In the genomic region with DNA sequence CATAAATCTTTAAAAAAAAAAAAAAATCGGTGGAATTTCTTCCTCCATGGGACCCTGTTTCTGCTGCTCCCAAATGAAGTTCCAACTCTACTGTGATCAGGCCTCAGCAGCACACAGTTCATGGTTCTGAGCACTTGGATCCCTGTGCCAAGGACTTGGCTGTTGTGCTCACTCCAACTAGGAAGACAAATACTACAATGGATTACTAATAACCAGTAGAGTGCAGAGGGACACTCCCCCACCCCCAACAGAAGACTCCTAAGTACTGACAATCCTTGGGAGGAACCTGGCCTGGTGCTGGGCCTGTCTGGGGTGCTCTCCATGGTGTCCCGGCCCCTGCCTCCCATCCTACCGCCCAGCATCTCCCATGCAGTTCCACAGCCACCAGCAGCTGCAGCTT, we compare ENCODE assay signal across 20 mouse cellular contexts. TPM values are rescaled to one million over a fixed set of nuclear protein-coding genes. Genes with fewer than 3 reads are reported as not detected.
DNase-seq lines count a peak whose midpoint lies in the region; ATAC-seq and TF ChIP-seq lines count a peak whose summit lies in the region.
"Had no signal": no experiment of that assay in that cellular context is flagged by ENCODE, and none has a peak within 500 bp of the region (broad histone marks: within the 10 kb centered on the region; RNA-seq: fewer than 3 reads in every experiment).

No protein-coding gene starts in this region.

- H3K4me3 ChIP-seq in kidney, adult 2 months (ENCODE audit: insufficient read depth, low read depth, low read length): no peak overlapping the region
- no peak overlapping the region for H3K4me3 ChIP-seq in kidney, embryonic 15.5 days (replicated peaks)
- no peak overlapping the region for H3K4me3 ChIP-seq in neural tube, embryonic 11.5 days (ENCODE audit: low read depth, low read length)
- H3K4me3 ChIP-seq in midbrain, embryonic 13.5 days (replicated peaks): no peak overlapping the region
- H3K4me3 ChIP-seq: erythroblast, embryonic 14.5 days; heart, embryonic 13.5 days; liver, embryonic 13.5 days had no signal

- no peak for ATAC-seq in kidney, embryonic 15.5 days (replicated peaks; ENCODE audit: low FRiP score)
- ATAC-seq in neural tube, embryonic 11.5 days (ENCODE audit: insufficient read depth, low FRiP score, low TSS enrichment): no peak
- no peak for ATAC-seq in midbrain, embryonic 13.5 days
- ATAC-seq in granulocyte monocyte progenitor cell, adult 5-6 weeks (replicated peaks; ENCODE audit: poor library complexity, severe bottlenecking): no peak
- ATAC-seq: intestine, postnatal 0 days; lung, postnatal 0 days; Patski had no signal

- H3K9ac ChIP-seq in kidney, embryonic 15.5 days: no peak overlapping the region
- H3K9ac ChIP-seq in neural tube, embryonic 11.5 days (ENCODE audit: low read length): no peak overlapping the region
- no peak overlapping the region for H3K9ac ChIP-seq in midbrain, embryonic 13.5 days (replicated peaks)
- H3K9ac ChIP-seq: heart, embryonic 13.5 days; liver, embryonic 13.5 days had no signal

- H3K27ac ChIP-seq in kidney, adult 2 months (ENCODE audit: insufficient read depth, low read depth, low read length): no peak overlapping the region
- no peak overlapping the region for H3K27ac ChIP-seq in kidney, embryonic 15.5 days
- H3K27ac ChIP-seq in neural tube, embryonic 11.5 days (ENCODE audit: low read depth, low read length): peak overlapping the region; percentile 29; the same call in 1 of the 2 replicates
- H3K27ac ChIP-seq in midbrain, embryonic 13.5 days: peak overlapping the region; percentile 75
- H3K27ac ChIP-seq: heart, embryonic 13.5 days; liver, embryonic 13.5 days; stomach, postnatal 0 days had no signal

- no peaks in the 10 kb centered on the region for H3K36me3 ChIP-seq in kidney, adult 2 months (ENCODE audit: control insufficient read depth, insufficient read depth, low read length)
- H3K36me3 ChIP-seq in kidney, embryonic 15.5 days: peaks cover 55% of the 10 kb centered on the region
- H3K36me3 ChIP-seq in neural tube, embryonic 11.5 days (ENCODE audit: control insufficient read depth, insufficient read depth, low read length): no peaks in the 10 kb centered on the region
- peaks cover 2% of the 10 kb centered on the region; the same call in 1 of the 2 replicates for H3K36me3 ChIP-seq in midbrain, embryonic 13.5 days

- H3K4me1 ChIP-seq in kidney, adult 2 months (ENCODE audit: control insufficient read depth, insufficient read depth, low read length): no peaks in the 10 kb centered on the region
- H3K4me1 ChIP-seq in kidney, embryonic 15.5 days: peaks cover 9% of the 10 kb centered on the region; the same call in 1 of the 2 replicates
- 0 out of 2 replicates have a peak, but pooled peaks cover 3% of the 10 kb centered on the region for H3K4me1 ChIP-seq in neural tube, embryonic 11.5 days (ENCODE audit: control insufficient read depth, insufficient read depth, low read length)
- H3K4me1 ChIP-seq in midbrain, embryonic 13.5 days (replicated peaks): peaks cover 56% of the 10 kb centered on the region

- WGBS in kidney, adult 2 months: 77% methylated on average over 3 of the region's 3 CpGs
- WGBS in kidney, embryonic 15.5 days: 84% methylated on average over 3 of the region's 3 CpGs
- WGBS in neural tube, embryonic 11.5 days: 86% methylated on average over 3 of the region's 3 CpGs
- 81% methylated on average over 3 of the region's 3 CpGs for WGBS in midbrain, embryonic 13.5 days

- peak; percentile 70 for DNase-seq in kidney, adult 2 months
- no peak for DNase-seq in neural tube, embryonic 11.5 days (ENCODE audit: low spot score)
- DNase-seq in neural tube, embryonic 10.5 days (ENCODE audit: extremely low spot score, low spot score): no peak
- no peak for DNase-seq in testis, postnatal 14 days (ENCODE audit: low spot score)
- DNase-seq in thymus, postnatal 0 days (ENCODE audit: low spot score): no peak
- DNase-seq: adrenal gland, postnatal 25 days; cerebellum, adult 18-20 months; heart, postnatal 4 days; liver, embryonic 13.5 days; thymus, postnatal 25 days had no signal

- H3K27me3 ChIP-seq in kidney, adult 2 months (replicated peaks; ENCODE audit: control insufficient read depth, insufficient read depth, low read length): no peaks in the 10 kb centered on the region
- H3K27me3 ChIP-seq in kidney, embryonic 15.5 days: no peaks in the 10 kb centered on the region
- no peaks in the 10 kb centered on the region for H3K27me3 ChIP-seq in neural tube, embryonic 11.5 days (ENCODE audit: control insufficient read depth, insufficient read depth, low read length)
- H3K27me3 ChIP-seq in midbrain, embryonic 13.5 days: no peaks in the 10 kb centered on the region
- H3K27me3 ChIP-seq: heart, embryonic 13.5 days; liver, embryonic 13.5 days; Patski had no signal

- no peak for TF ChIP-seq CTCF in kidney, adult 2 months (conservative IDR thresholded peaks at IDR 0.05; ENCODE audit: insufficient read depth, insufficient read length, low read depth, low read length)

- TF ChIP-seq POLR2A in kidney, adult 2 months (IDR thresholded peaks at IDR 0.05; ENCODE audit: low read depth, low read length): no peak

- no peak overlapping the region for H3K4me2 ChIP-seq in kidney, embryonic 15.5 days
- H3K4me2 ChIP-seq in neural tube, embryonic 11.5 days (ENCODE audit: low read depth): no peak overlapping the region
- no peak overlapping the region for H3K4me2 ChIP-seq in midbrain, embryonic 13.5 days (replicated peaks)
- H3K4me2 ChIP-seq: heart, embryonic 13.5 days; liver, embryonic 13.5 days had no signal

- H3K9me3 ChIP-seq in kidney, embryonic 15.5 days (replicated peaks): no peaks in the 10 kb centered on the region
- no peaks in the 10 kb centered on the region for H3K9me3 ChIP-seq in neural tube, embryonic 11.5 days (ENCODE audit: control insufficient read depth, low read length)
- H3K9me3 ChIP-seq in midbrain, embryonic 13.5 days: no peaks in the 10 kb centered on the region
- H3K9me3 ChIP-seq: heart, embryonic 13.5 days; liver, embryonic 13.5 days had no signal

RNA-seq across cellular contexts. Expression of a gene that starts 36.9 kb away (rescaled TPM):
- 60.8 and 64.8 TPM in 2 replicates for polyA plus RNA-seq in kidney, adult 2 months (2012; rRNA removed)
- polyA plus RNA-seq in kidney, embryonic 15.5 days (2015; fragmentation: Nextera tagmentation; extraction: Ambion mirVana): 25.7 and 28.9 TPM in 2 replicates
- polyA plus RNA-seq in neural tube, embryonic 11.5 days (2014; fragmentation: Nextera tagmentation; extraction: Ambion mirVana): 26.9 and 28.4 TPM in 2 replicates
- 22.5 and 25.6 TPM in 2 replicates for polyA plus RNA-seq in midbrain, embryonic 13.5 days (2015; fragmentation: Nextera tagmentation; extraction: Ambion mirVana)
- polyA plus RNA-seq in thymus, postnatal 0 days (2015; fragmentation: Nextera tagmentation; extraction: Ambion mirVana): 8.1 TPM in 2 replicates
- total RNA-seq in granulocyte monocyte progenitor cell, adult 5-6 weeks (2014; fragmentation: Nextera tagmentation): 18.8 and 25.5 TPM in 2 replicates
- total RNA-seq in granulocyte monocyte progenitor cell, adult 5-6 weeks (2017): 22.4 and 25.6 TPM in 2 replicates

RNA-seq across cellular contexts. Expression of a gene that starts 46.1 kb away (rescaled TPM):
- 0.01 and 0.02 TPM in 2 replicates for polyA plus RNA-seq in kidney, adult 2 months (2012; rRNA removed)
- polyA plus RNA-seq in kidney, embryonic 15.5 days (2015; fragmentation: Nextera tagmentation; extraction: Ambion mirVana): 0.09 and 0.12 TPM in 2 replicates
- polyA plus RNA-seq in neural tube, embryonic 11.5 days (2014; fragmentation: Nextera tagmentation; extraction: Ambion mirVana): 1.0 and 1.1 TPM in 2 replicates
- 0.68 and 0.73 TPM in 2 replicates for polyA plus RNA-seq in midbrain, embryonic 13.5 days (2015; fragmentation: Nextera tagmentation; extraction: Ambion mirVana)
- 0.08 and 0.10 TPM in 2 replicates for polyA plus RNA-seq in thymus, postnatal 0 days (2015; fragmentation: Nextera tagmentation; extraction: Ambion mirVana)
- not detected in 2 replicates for total RNA-seq in granulocyte monocyte progenitor cell, adult 5-6 weeks (2014; fragmentation: Nextera tagmentation)
- not detected in 2 replicates for total RNA-seq in granulocyte monocyte progenitor cell, adult 5-6 weeks (2017)
- total RNA-seq: megakaryocyte, adult 5-6 weeks had no signal
- polyA plus RNA-seq: erythroblast, embryonic 14.5 days; heart, embryonic 13.5 days had no signal

Comparison
In these comparisons a context has a peak if more than half of its experiments do, and no peak if none do; other contexts are left out.
1. H3K27ac ChIP-seq: peak in neural tube, embryonic 11.5 days (single experiment) and midbrain, embryonic 13.5 days (single experiment); none in kidney, adult 2 months (single experiment) and kidney, embryonic 15.5 days (single experiment).